Mouse (Mus musculus) heart, adult 2 months (tissue): ENCODE measurements at regions not wholly inside any gene's neighbourhood (a gene's known extent, or its start where the extent isn't known, plus 50 kb on each side); places are given as distances from the start of the nearest gene placed in this dataset.

ENCODE experiments used
- DNase-seq, 2 experiments: peaks; one replicate each; pipeline ENCODE4 v3.0.0; 2021
- H3K27ac ChIP-seq: fragments of 200-600 bp; 2 replicates; pipeline ENCODE4 v1.8.1; 2022
- H3K27me3 ChIP-seq: fragments of 200-500 bp; 2 replicates; pipeline ENCODE4 v1.6.1; 2012; ENCODE audit warnings: mild to moderate bottlenecking, low read length, inconsistent platforms, mixed read lengths; ENCODE audit not compliant: control insufficient read depth, insufficient read depth
- H3K36me3 ChIP-seq: fragments of 200-500 bp; 2 replicates; pipeline ENCODE4 v1.6.1; 2012; ENCODE audit warnings: low read length, inconsistent platforms; ENCODE audit not compliant: control insufficient read depth, insufficient read depth
- H3K4me1 ChIP-seq: fragments of 200-500 bp; 2 replicates; pipeline ENCODE4 v1.6.1; 2011; ENCODE audit warnings: low read length; ENCODE audit not compliant: control insufficient read depth, insufficient read depth
- H3K4me3 ChIP-seq: fragments of 200-600 bp; 2 replicates; pipeline ENCODE4 v1.8.1; 2022
- H3K79me2 ChIP-seq: fragments of 200-500 bp; replicated peaks from 2 replicates; pipeline ENCODE4 v1.6.1; 2012; ENCODE audit warnings: mild to moderate bottlenecking, inconsistent platforms, low read length, moderate library complexity, mixed read lengths; ENCODE audit not compliant: control insufficient read depth, insufficient read depth
- H3K9ac ChIP-seq: fragments of 200-500 bp; 2 replicates; pipeline ENCODE4 v1.6.1; 2012; ENCODE audit warnings: low read depth, mild to moderate bottlenecking, control low read depth, inconsistent platforms, low read length, mixed read lengths
- CTCF ChIP-seq: fragments of 200-600 bp; IDR thresholded peaks from 2 replicates; pipeline ENCODE4 v1.8.1; 2022; ENCODE audit warnings: antibody characterized with exemption, mild to moderate bottlenecking, moderate library complexity
- EP300 ChIP-seq: fragments of 200-500 bp; IDR thresholded peaks from 2 replicates; pipeline ENCODE4 v1.6.1; 2011; ENCODE audit warnings: low read depth, low read length, control low read depth; ENCODE audit not compliant: insufficient read depth
- POLR2A ChIP-seq: fragments of 200-500 bp; IDR thresholded peaks from 2 replicates; pipeline ENCODE4 v1.6.1; 2011; ENCODE audit warnings: mild to moderate bottlenecking, low read depth, low read length, control low read depth; ENCODE audit not compliant: insufficient read depth
- WGBS: fragments of 180-500 bp; shearing (Covaris S2); methylation state at CpG from one replicate; pipeline ENCODE4 v1.1.7; 2018; 5-methylcytosine and 5-hydroxymethylcytosine counted together
- intact Hi-C: fragments of 180-260 bp; cut with DNase I; formaldehyde crosslinking; loops from one replicate; pipeline ENCODE4 v1.15.1; 2025

- intact Hi-C loops = no loop called here
- H3K36me3 ChIP-seq = no peaks in the 10 kb centered on the region
- TF ChIP-seq EP300 = no peak
- no peak for TF ChIP-seq POLR2A
- no peak for TF ChIP-seq CTCF
- no peak overlapping the region for H3K4me3 ChIP-seq
- H3K27ac ChIP-seq = no peak overlapping the region
- WGBS = 77% methylated on average over 4 of the region's 4 CpGs
- no peak overlapping the region for H3K9ac ChIP-seq
- DNase-seq = no peak
- no peaks in the 10 kb centered on the region for H3K4me1 ChIP-seq
- H3K27me3 ChIP-seq = no peaks in the 10 kb centered on the region
- no peaks in the 10 kb centered on the region for H3K79me2 ChIP-seq
Observed at GRCm38 (mm10) chr17:4387616-4388015, 606.5 kb upstream of the Arid1b start.

- Histone ChIP-seq H3K4me1 (no peaks in the 10 kb centered on the region), H3K27me3 (no peaks in the 10 kb centered on the region), H3K4me3 (no peak overlapping the region), H3K27ac (no peak overlapping the region), H3K79me2 (no peaks in the 10 kb centered on the region), H3K9ac (no peak overlapping the region), H3K36me3 (no peaks in the 10 kb centered on the region)
- DNase-seq = no peak
- TF ChIP-seq CTCF (no peak), EP300 (no peak), POLR2A (no peak)
- WGBS = 80% methylated on average over 4 of the region's 4 CpGs
- intact Hi-C loops = no loop called here
Observed at GRCm38 (mm10) chr17:4390012-4390411, 604.1 kb upstream of the Arid1b start.

- TF ChIP-seq EP300 = no peak
- no peak for TF ChIP-seq CTCF
- TF ChIP-seq POLR2A = no peak
- no peaks in the 10 kb centered on the region for H3K36me3 ChIP-seq
- no peaks in the 10 kb centered on the region for H3K27me3 ChIP-seq
- H3K9ac ChIP-seq = no peak overlapping the region
- no peak for DNase-seq
- H3K4me1 ChIP-seq = no peaks in the 10 kb centered on the region
- no peak overlapping the region for H3K27ac ChIP-seq
- H3K4me3 ChIP-seq = no peak overlapping the region
- H3K79me2 ChIP-seq = no peaks in the 10 kb centered on the region
- intact Hi-C loops = no loop called here
Observed at GRCm38 (mm10) chr17:4390577-4390976, 603.6 kb upstream of the Arid1b start.

- Histone ChIP-seq H3K4me3 (no peak overlapping the region), H3K27ac (no peak overlapping the region), H3K36me3 (no peaks in the 10 kb centered on the region), H3K4me1 (no peaks in the 10 kb centered on the region), H3K9ac (no peak overlapping the region), H3K79me2 (no peaks in the 10 kb centered on the region), H3K27me3 (no peaks in the 10 kb centered on the region)
- TF ChIP-seq CTCF (no peak), EP300 (no peak), POLR2A (no peak)
- intact Hi-C loops = no loop called here
- DNase-seq = no peak
- 67% methylated on average over 1 of the region's 1 CpGs for WGBS
Observed at GRCm38 (mm10) chr17:4391210-4391609, 602.9 kb upstream of the Arid1b start.

- Histone ChIP-seq H3K4me3 (no peak overlapping the region), H3K36me3 (no peaks in the 10 kb centered on the region), H3K27me3 (no peaks in the 10 kb centered on the region), H3K4me1 (no peaks in the 10 kb centered on the region), H3K27ac (no peak overlapping the region), H3K79me2 (no peaks in the 10 kb centered on the region), H3K9ac (no peak overlapping the region)
- intact Hi-C loops = no loop called here
- WGBS = 81% methylated on average over 5 of the region's 5 CpGs
- no peak for DNase-seq
- TF ChIP-seq POLR2A = no peak
- no peak for TF ChIP-seq CTCF
- no peak for TF ChIP-seq EP300
Observed at GRCm38 (mm10) chr17:4396119-4396518, 598.0 kb upstream of the Arid1b start.

GRCm38 (mm10) chr17:4417686-4418085 lies 576.4 kb upstream of the Arid1b start:
- no peaks in the 10 kb centered on the region for H3K36me3 ChIP-seq
- TF ChIP-seq CTCF (no peak), EP300 (no peak), POLR2A (no peak)

More at GRCm38 (mm10) chr17:4417686-4418085, 576.4 kb upstream of the Arid1b start:
- DNase-seq = no peak
- Histone ChIP-seq H3K27me3 (no peaks in the 10 kb centered on the region), H3K27ac (no peak overlapping the region), H3K79me2 (no peaks in the 10 kb centered on the region), H3K9ac (no peak overlapping the region), H3K4me1 (no peaks in the 10 kb centered on the region), H3K4me3 (no peak overlapping the region)
- 50% methylated on average over 5 of the region's 5 CpGs for WGBS
- intact Hi-C loops = no loop called here
